In genomic region chr8:66496998-66497577, GRCm38 (mm10) we compare ENCODE assay signal across 10 mouse cellular contexts. TPM values are rescaled to one million over a fixed set of nuclear protein-coding genes. Genes with fewer than 3 reads are reported as not detected.
DNase-seq lines count a peak whose midpoint lies in the region; ATAC-seq and TF ChIP-seq lines count a peak whose summit lies in the region.
"Had no signal": no experiment of that assay in that cellular context is flagged by ENCODE, and none has a peak within 500 bp of the region (broad histone marks: within the 10 kb centered on the region; RNA-seq: fewer than 3 reads in every experiment).

No protein-coding gene starts in this region.

- H3K27ac ChIP-seq in kidney, adult 2 months (ENCODE audit: insufficient read depth, low read depth, low read length) = no peak overlapping the region
- H3K27ac ChIP-seq in kidney, embryonic 15.5 days = no peak overlapping the region
- H3K27ac ChIP-seq in hindbrain, embryonic 11.5 days (ENCODE audit: low read depth, low read length) = no peak overlapping the region
- H3K27ac ChIP-seq: embryonic facial prominence, embryonic 12.5 days; limb, embryonic 15.5 days had no signal

- H3K4me1 ChIP-seq in kidney, adult 2 months (ENCODE audit: control insufficient read depth, insufficient read depth, low read length) = no peaks in the 10 kb centered on the region; the same call in 1 of the 2 replicates
- no peaks in the 10 kb centered on the region for H3K4me1 ChIP-seq in kidney, embryonic 15.5 days
- H3K4me1 ChIP-seq in G1E (ENCODE audit: insufficient read depth, low read depth, low read length) = peaks cover 16% of the 10 kb centered on the region
- H3K4me1 ChIP-seq in hindbrain, embryonic 11.5 days (replicated peaks; ENCODE audit: control insufficient read depth, insufficient read depth, low read length) = no peaks in the 10 kb centered on the region
- H3K4me1 ChIP-seq: embryonic facial prominence, embryonic 12.5 days; limb, embryonic 15.5 days had no signal

- no peaks in the 10 kb centered on the region for H3K9me3 ChIP-seq in kidney, embryonic 15.5 days (replicated peaks)
- no peaks in the 10 kb centered on the region for H3K9me3 ChIP-seq in G1E (replicated peaks)
- H3K9me3 ChIP-seq in hindbrain, embryonic 11.5 days (ENCODE audit: control insufficient read depth, low read length) = no peaks in the 10 kb centered on the region
- H3K9me3 ChIP-seq: embryonic facial prominence, embryonic 12.5 days; limb, embryonic 15.5 days had no signal

- ATAC-seq in kidney, embryonic 15.5 days (replicated peaks; ENCODE audit: low FRiP score) = no peak
- ATAC-seq in G1E (ENCODE audit: extremely low read depth, insufficient number of reproducible peaks, low FRiP score, poor library complexity, severe bottlenecking) = peak; percentile 62; the same call in 1 of the 2 replicates
- peak; percentile 33 for ATAC-seq in hindbrain, embryonic 11.5 days (ENCODE audit: low FRiP score)

- peak; percentile 61 for DNase-seq in kidney, adult 2 months
- no peak for DNase-seq in G1E (ENCODE audit: low spot score)
- peak; percentile 6 for DNase-seq in cerebellum, adult 9-11 months
- DNase-seq in hindbrain, embryonic 11.5 days (ENCODE audit: low spot score) = peak; percentile 60
- peak; percentile 39 to 60 for DNase-seq in left cerebral cortex, adult 18-20 months (ENCODE audit: low spot score in 2 of 2)
- DNase-seq in naive thymus-derived CD4-positive, alpha-beta T cell, adult 2 months (ENCODE audit: low read depth) = peak; percentile 74
- DNase-seq in urinary bladder, postnatal 36 days (ENCODE audit: low spot score in 2 of 2) = no peak

- no peak overlapping the region for H3K4me3 ChIP-seq in kidney, adult 2 months (ENCODE audit: insufficient read depth, low read depth, low read length)
- no peak overlapping the region for H3K4me3 ChIP-seq in kidney, embryonic 15.5 days (replicated peaks)
- no peak overlapping the region for H3K4me3 ChIP-seq in G1E (ENCODE audit: low read depth, low read length)
- H3K4me3 ChIP-seq in hindbrain, embryonic 11.5 days (ENCODE audit: low read depth, low read length) = no peak overlapping the region
- H3K4me3 ChIP-seq: embryonic facial prominence, embryonic 12.5 days; limb, embryonic 15.5 days had no signal

- H3K9ac ChIP-seq in kidney, embryonic 15.5 days = no peak overlapping the region
- no peak overlapping the region for H3K9ac ChIP-seq in hindbrain, embryonic 11.5 days (ENCODE audit: low read depth, low read length)
- H3K9ac ChIP-seq: embryonic facial prominence, embryonic 12.5 days; limb, embryonic 15.5 days had no signal

- H3K36me3 ChIP-seq in kidney, adult 2 months (ENCODE audit: control insufficient read depth, insufficient read depth, low read length) = no peaks in the 10 kb centered on the region
- H3K36me3 ChIP-seq in kidney, embryonic 15.5 days = no peaks in the 10 kb centered on the region
- H3K36me3 ChIP-seq in G1E (replicated peaks) = no peaks in the 10 kb centered on the region
- H3K36me3 ChIP-seq in hindbrain, embryonic 11.5 days (ENCODE audit: control insufficient read depth, insufficient read depth, low read length) = no peaks in the 10 kb centered on the region
- H3K36me3 ChIP-seq: embryonic facial prominence, embryonic 12.5 days; limb, embryonic 15.5 days had no signal

- WGBS in kidney, adult 2 months = 32% methylated on average over 4 of the region's 4 CpGs
- WGBS in kidney, embryonic 15.5 days = 33% methylated on average over 4 of the region's 4 CpGs
- 41% methylated on average over 4 of the region's 4 CpGs for whole genome bisulfite sequencing in hindbrain, embryonic 11.5 days

- no peak overlapping the region for H3K4me2 ChIP-seq in kidney, embryonic 15.5 days
- H3K4me2 ChIP-seq in hindbrain, embryonic 11.5 days (replicated peaks; ENCODE audit: low read depth, low read length) = no peak overlapping the region
- H3K4me2 ChIP-seq: embryonic facial prominence, embryonic 12.5 days; limb, embryonic 15.5 days had no signal

- no peaks in the 10 kb centered on the region; the same call in 1 of the 2 replicates for H3K27me3 ChIP-seq in kidney, adult 2 months (replicated peaks; ENCODE audit: control insufficient read depth, insufficient read depth, low read length)
- H3K27me3 ChIP-seq in kidney, embryonic 15.5 days = 0 out of 2 replicates have a peak, but pooled peaks cover 6% of the 10 kb centered on the region
- peaks cover 5% of the 10 kb centered on the region; the same call in 1 of the 2 replicates for H3K27me3 ChIP-seq in G1E (ENCODE audit: insufficient read depth, low read length)
- no peaks in the 10 kb centered on the region for H3K27me3 ChIP-seq in hindbrain, embryonic 11.5 days (ENCODE audit: control insufficient read depth, insufficient read depth, low read length)

- peak; percentile 33; the same call in 1 of the 2 replicates for TF ChIP-seq CTCF in kidney, adult 2 months (conservative IDR thresholded peaks at IDR 0.05; ENCODE audit: insufficient read depth, insufficient read length, low read depth, low read length)
- peak; percentile 14; the same call in 1 of the 2 replicates for TF ChIP-seq CTCF in G1E (IDR thresholded peaks at IDR 0.05; ENCODE audit: low read depth, low read length)

- no peak for TF ChIP-seq POLR2A in kidney, adult 2 months (IDR thresholded peaks at IDR 0.05; ENCODE audit: low read depth, low read length)

RNA-seq across cellular contexts. Expression of gene Tma16, which starts 10.8 kb away (rescaled TPM):
- polyA plus RNA-seq in kidney, adult 2 months (2012; rRNA removed) = 1.2 and 1.7 TPM in 2 replicates
- 14.6 and 15.9 TPM in 2 replicates for polyA plus RNA-seq in kidney, embryonic 15.5 days (2015; fragmentation: Nextera tagmentation; extraction: Ambion mirVana)
- total RNA-seq in G1E (2014; fragmentation: Nextera tagmentation) (33.6 and 36.4 TPM in 2 replicates), G1E (2017) (26.6 and 29.3 TPM in 2 replicates)
- 6.4 and 9.7 TPM in 2 replicates for polyA plus RNA-seq in G1E (2012)
- 15.1 and 15.3 TPM in 2 replicates for polyA plus RNA-seq in hindbrain, embryonic 11.5 days (2014; fragmentation: Nextera tagmentation; extraction: Ambion mirVana)
- 10 to 100 TPM in 1 of 2 experiments, 1 to 10 TPM in 1; 9.4 to 10.2 TPM for total RNA-seq in left cerebral cortex, adult 18-20 months (2021)

RNA-seq across cellular contexts. Expression of gene Tktl2, which starts 14.5 kb away (rescaled TPM):
- polyA plus RNA-seq in kidney, adult 2 months (2012; rRNA removed) = not detected in 2 replicates
- not detected in 2 replicates for polyA plus RNA-seq in kidney, embryonic 15.5 days (2015; fragmentation: Nextera tagmentation; extraction: Ambion mirVana)
- total RNA-seq in G1E (2014; fragmentation: Nextera tagmentation) (not detected in 2 replicates), G1E (2017) (0.05 and 0.12 TPM in 2 replicates)
- polyA plus RNA-seq in G1E (2012) = not detected in 2 replicates
- polyA plus RNA-seq in hindbrain, embryonic 11.5 days (2014; fragmentation: Nextera tagmentation; extraction: Ambion mirVana) = not detected in 2 replicates
- total RNA-seq in left cerebral cortex, adult 18-20 months (2021) = under 1 TPM; 0.21 to 0.28 TPM
- polyA plus RNA-seq: embryonic facial prominence, embryonic 12.5 days; limb, embryonic 15.5 days had no signal

Comparison
In these comparisons a context has a peak if more than half of its experiments do, and no peak if none do; other contexts are left out.
1. DNase-seq: peak in kidney, adult 2 months (single experiment), cerebellum, adult 9-11 months (single experiment), hindbrain, embryonic 11.5 days (single experiment), left cerebral cortex, adult 18-20 months (2 of 2) and naive thymus-derived CD4-positive, alpha-beta T cell, adult 2 months (single experiment); none in G1E (single experiment) and urinary bladder, postnatal 36 days (0 of 2).